Mouse (Mus musculus) brain, adult 2 months (tissue): ENCODE measurements at regions not wholly inside any gene's neighbourhood (a gene's known extent, or its start where the extent isn't known, plus 50 kb on each side); places are given as distances from the start of the nearest gene placed in this dataset.
A peak's percentile ranks its signal among the peaks of the same experiment; 100 is the strongest.

Experiments
- DNase-seq: peaks from one replicate; pipeline ENCODE4 v3.0.0; 2011; ENCODE audit warnings: low read depth, low spot score

- DNase-seq, result peak; percentile 81
Observed at GRCm38 (mm10) chr7:92984701-92985682, 94.7 kb upstream of the Fam181b start.

- DNase-seq, result no peak
Observed at GRCm38 (mm10) chr7:92985683-92986070, 94.0 kb upstream of the Fam181b start.

DNA sequence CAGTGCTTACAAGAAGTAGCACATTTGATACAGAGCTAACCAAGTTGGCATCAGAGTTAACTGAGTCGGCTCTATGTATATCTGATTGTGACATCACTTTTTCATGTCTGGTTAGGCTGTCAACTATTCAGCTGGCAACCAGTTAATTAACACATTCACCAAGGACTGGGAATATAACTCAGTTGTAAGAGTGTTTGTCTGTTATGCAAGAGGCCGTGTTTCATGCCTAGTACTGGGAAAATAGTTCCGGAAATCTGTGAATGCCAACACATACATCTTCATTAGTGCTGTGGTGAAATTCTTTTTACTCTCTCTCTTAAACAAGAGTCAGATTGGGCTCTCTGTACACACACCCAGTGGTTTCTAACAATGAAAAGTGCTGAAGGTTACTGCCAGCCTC, 80.8 kb upstream of the Fam181b start:
- DNase-seq, result no peak

DNA sequence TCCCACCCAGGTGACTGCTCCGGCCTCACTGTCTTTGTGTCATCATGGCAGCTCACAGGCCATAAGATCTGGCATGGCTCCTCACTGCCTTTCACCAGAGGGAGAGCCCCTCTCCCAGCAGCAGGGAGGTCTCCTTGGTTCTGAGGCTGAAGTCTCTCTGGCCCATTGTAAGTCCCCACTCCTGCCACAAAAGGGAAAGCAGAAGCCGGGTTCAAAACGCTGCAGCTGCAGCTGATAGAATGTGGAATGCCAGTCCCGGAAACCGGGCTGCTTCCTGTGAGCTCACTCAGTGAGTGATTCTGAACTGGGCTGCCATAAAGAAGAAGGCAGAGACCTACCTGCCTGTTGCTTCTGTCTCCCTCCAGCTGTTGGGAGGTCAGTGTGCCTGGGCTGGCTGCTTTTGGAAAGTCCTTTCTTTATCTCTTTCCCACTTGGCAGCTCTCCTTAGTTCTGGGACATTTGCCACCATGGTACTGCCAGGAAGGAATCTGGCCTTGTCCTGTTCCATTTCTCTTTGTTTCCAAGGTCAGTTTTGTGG, 72.9 kb upstream of the Fam181b start:
- DNase-seq, result peak; percentile 44

GRCm38 (mm10) chr7:93007721-93008120, 71.9 kb upstream of the Fam181b start:
- no peak for DNase-seq

GRCm38 (mm10) chr7:93019390-93019789, 60.3 kb upstream of the Fam181b start:
- no peak for DNase-seq

- DNase-seq, result no peak
Observed at GRCm38 (mm10) chr7:93023489-93024130, 56.1 kb upstream of the Fam181b start.

DNA sequence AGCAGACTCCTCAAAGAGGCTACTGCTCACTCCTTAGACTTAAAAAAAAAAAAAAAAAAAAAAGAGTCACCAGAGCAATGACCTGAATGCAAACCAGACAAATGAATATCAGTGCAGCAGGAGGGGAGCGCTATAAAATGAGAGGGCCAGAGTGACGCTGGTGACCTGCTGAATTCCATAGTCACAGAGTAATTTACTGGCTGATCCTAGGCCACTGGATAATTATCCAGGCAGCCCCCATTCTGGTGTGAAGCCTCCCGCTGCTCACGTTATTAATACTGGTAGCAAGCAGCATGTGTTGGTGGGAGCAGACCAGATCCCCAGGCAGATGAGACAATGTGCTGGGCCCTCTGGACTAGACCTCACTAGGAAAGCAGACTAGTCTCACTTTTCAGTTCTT, 53.4 kb upstream of the Fam181b start:
- no peak for DNase-seq
